Mouse (Mus musculus): ENCODE measurements around the gene Dennd4a.
A peak's percentile ranks its signal among the peaks of the same experiment; 100 is the strongest.

DNA sequence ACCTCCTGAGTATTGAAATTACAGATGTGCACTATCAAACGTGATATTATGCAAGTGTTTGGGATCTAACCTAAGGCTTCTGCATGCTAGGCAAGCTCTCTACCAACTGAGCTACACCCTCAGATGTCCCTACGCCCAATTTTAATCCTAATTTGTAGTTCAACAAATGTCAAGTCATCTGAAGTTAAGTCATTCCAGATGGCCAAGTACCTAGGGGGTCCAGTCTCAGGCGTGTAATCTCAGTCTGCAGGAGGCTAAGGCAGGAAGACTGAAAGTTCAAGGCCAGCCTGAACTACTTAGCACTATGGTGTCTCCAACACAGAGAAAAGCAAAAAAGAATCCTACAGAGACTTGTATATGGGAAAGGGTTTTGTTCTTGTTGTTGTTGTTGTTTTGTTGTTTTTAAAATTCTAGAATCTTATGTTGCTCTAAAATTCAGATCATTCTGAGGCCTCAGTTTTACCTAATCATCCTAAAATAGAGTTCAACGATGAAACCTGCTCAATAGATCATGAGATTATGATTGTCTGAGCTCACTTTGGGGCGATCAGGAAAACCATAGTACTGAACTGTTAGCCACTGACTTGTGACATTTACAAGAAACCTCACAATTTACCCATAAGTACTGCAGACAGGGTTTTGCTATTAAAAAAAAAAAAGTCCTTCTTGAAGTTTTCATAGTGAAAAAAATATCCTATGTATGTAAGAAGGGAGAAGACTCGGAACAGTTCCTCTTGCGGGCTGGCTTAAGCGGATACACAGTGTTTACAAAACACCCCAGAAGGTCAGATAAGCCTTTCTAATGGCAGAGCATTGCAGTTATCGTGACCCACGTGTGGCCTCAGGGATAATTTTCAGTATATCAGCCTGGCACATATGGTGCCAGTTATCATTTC lies 18.5 kb upstream of the Dennd4a start:
- TF ChIP-seq CTCF (IDR thresholded peaks at IDR 0.05; ENCODE audit: low read depth) (no peak), EP300 (IDR thresholded peaks at IDR 0.05; ENCODE audit: low read depth) (peak; percentile 100)

Measured in liver, postnatal 0 days (tissue).